Comparison of ENCODE assay signal across 21 mouse cellular contexts in genomic region chr12:52726434-52727231, GRCm38 (mm10). TPM values are rescaled to one million over a fixed set of nuclear protein-coding genes. Genes with fewer than 3 reads are reported as not detected.
DNase-seq lines count a peak whose midpoint lies in the region; ATAC-seq and TF ChIP-seq lines count a peak whose summit lies in the region.
"Had no signal": no experiment of that assay in that cellular context is flagged by ENCODE, and none has a peak within 500 bp of the region (broad histone marks: within the 10 kb centered on the region; RNA-seq: fewer than 3 reads in every experiment).

No protein-coding gene starts in this region.

- WGBS in hindbrain, embryonic 14.5 days, result 43% methylated on average over 10 of the region's 10 CpGs
- 64% methylated on average over 10 of the region's 10 CpGs for whole genome bisulfite sequencing in hindbrain, embryonic 12.5 days
- WGBS in lung, embryonic 16.5 days, result 48% methylated on average over 10 of the region's 10 CpGs
- 62% methylated on average over 10 of the region's 10 CpGs for WGBS in lung, adult 2 months
- WGBS in hindbrain, postnatal 0 days, result 30% methylated on average over 10 of the region's 10 CpGs

- DNase-seq in hindbrain, embryonic 14.5 days (ENCODE audit: low spot score), result no peak
- no peak for DNase-seq in lung, adult 2 months
- peak; percentile 72 for DNase-seq in hindbrain, postnatal 0 days (ENCODE audit: low spot score)
- DNase-seq in retina, embryonic 14.5 days (ENCODE audit: low spot score), result peak; percentile 33
- DNase-seq in MN1 (ENCODE audit: low spot score), result no peak
- DNase-seq: adrenal gland, postnatal 14 days; gastrocnemius, adult 2 months; heart, adult 2 months; kidney, adult 9 months; liver; lung, postnatal 10 days; right cerebral cortex, adult 18-20 months; spleen, adult 18-20 months had no signal

- no peak overlapping the region for H3K9ac ChIP-seq in hindbrain, embryonic 14.5 days
- no peak overlapping the region for H3K9ac ChIP-seq in hindbrain, embryonic 12.5 days
- no peak overlapping the region for H3K9ac ChIP-seq in lung, embryonic 16.5 days (ENCODE audit: low read length)
- H3K9ac ChIP-seq in hindbrain, postnatal 0 days (replicated peaks; ENCODE audit: low read length), result no peak overlapping the region
- H3K9ac ChIP-seq: embryonic facial prominence, embryonic 12.5 days; stomach, embryonic 15.5 days had no signal

- no peaks in the 10 kb centered on the region for H3K9me3 ChIP-seq in hindbrain, embryonic 14.5 days (ENCODE audit: control insufficient read depth, low read length)
- no peaks in the 10 kb centered on the region for H3K9me3 ChIP-seq in hindbrain, embryonic 12.5 days (replicated peaks)
- H3K9me3 ChIP-seq in lung, embryonic 16.5 days (ENCODE audit: control insufficient read depth, low read length), result no peaks in the 10 kb centered on the region
- no peaks in the 10 kb centered on the region for H3K9me3 ChIP-seq in hindbrain, postnatal 0 days (ENCODE audit: low read length)
- H3K9me3 ChIP-seq: embryonic facial prominence, embryonic 12.5 days; forebrain, embryonic 10.5 days; megakaryocyte, embryonic 14.5 days; stomach, embryonic 15.5 days had no signal

- H3K4me2 ChIP-seq in hindbrain, embryonic 14.5 days (replicated peaks), result no peak overlapping the region
- no peak overlapping the region for H3K4me2 ChIP-seq in hindbrain, embryonic 12.5 days (replicated peaks)
- H3K4me2 ChIP-seq in lung, embryonic 16.5 days (ENCODE audit: low read depth, low read length), result no peak overlapping the region
- H3K4me2 ChIP-seq in hindbrain, postnatal 0 days (ENCODE audit: low read depth, low read length), result peak overlapping the region; percentile 5; the same call in 1 of the 2 replicates
- H3K4me2 ChIP-seq: embryonic facial prominence, embryonic 12.5 days; stomach, embryonic 15.5 days had no signal

- H3K4me3 ChIP-seq in hindbrain, embryonic 14.5 days (replicated peaks; ENCODE audit: low read length), result no peak overlapping the region
- no peak overlapping the region for H3K4me3 ChIP-seq in hindbrain, embryonic 12.5 days
- H3K4me3 ChIP-seq in lung, embryonic 16.5 days (ENCODE audit: low read length), result no peak overlapping the region
- no peak overlapping the region for H3K4me3 ChIP-seq in lung, adult 2 months (replicated peaks; ENCODE audit: extremely low read depth, low read depth, low read length)
- H3K4me3 ChIP-seq in hindbrain, postnatal 0 days (ENCODE audit: low read length), result no peak overlapping the region
- H3K4me3 ChIP-seq: embryonic facial prominence, embryonic 12.5 days; forebrain, embryonic 10.5 days; gastrocnemius, adult 2 months; heart, adult 2 months; megakaryocyte, embryonic 14.5 days; stomach, embryonic 15.5 days had no signal

- H3K36me3 ChIP-seq in hindbrain, embryonic 14.5 days (replicated peaks; ENCODE audit: control insufficient read depth, insufficient read depth), result 0 out of 2 replicates have a peak, but pooled peaks cover 9% of the 10 kb centered on the region
- H3K36me3 ChIP-seq in hindbrain, embryonic 12.5 days, result 0 out of 2 replicates have a peak, but pooled peaks cover 4% of the 10 kb centered on the region
- H3K36me3 ChIP-seq in lung, embryonic 16.5 days (ENCODE audit: control insufficient read depth, insufficient read depth, low read length), result no peaks in the 10 kb centered on the region
- no peaks in the 10 kb centered on the region for H3K36me3 ChIP-seq in hindbrain, postnatal 0 days (ENCODE audit: insufficient read depth, low read length)
- H3K36me3 ChIP-seq: embryonic facial prominence, embryonic 12.5 days; forebrain, embryonic 10.5 days; stomach, embryonic 15.5 days had no signal

- H3K27ac ChIP-seq in hindbrain, embryonic 14.5 days, result 0 out of 2 replicates have a peak overlapping the region, but pooled peaks have one; percentile 21
- no peak overlapping the region for H3K27ac ChIP-seq in hindbrain, embryonic 12.5 days
- H3K27ac ChIP-seq in lung, embryonic 16.5 days (ENCODE audit: low read length), result no peak overlapping the region
- peak overlapping the region; percentile 49 for H3K27ac ChIP-seq in hindbrain, postnatal 0 days
- H3K27ac ChIP-seq: embryonic facial prominence, embryonic 12.5 days; forebrain, embryonic 10.5 days; gastrocnemius, adult 2 months; heart, adult 2 months; stomach, embryonic 15.5 days had no signal

- TF ChIP-seq CTCF in lung, adult 2 months (IDR thresholded peaks at IDR 0.05; ENCODE audit: insufficient read depth, low read length), result no peak
- no peak for TF ChIP-seq CTCF in hindbrain, postnatal 0 days (IDR thresholded peaks at IDR 0.05; ENCODE audit: low read depth)

- H3K4me1 ChIP-seq in hindbrain, embryonic 14.5 days (replicated peaks; ENCODE audit: control insufficient read depth, insufficient read depth, low read length), result peaks cover 9% of the 10 kb centered on the region
- peaks cover 7% of the 10 kb centered on the region for H3K4me1 ChIP-seq in hindbrain, embryonic 12.5 days
- H3K4me1 ChIP-seq in lung, embryonic 16.5 days (replicated peaks; ENCODE audit: control insufficient read depth, insufficient read depth, low read length), result no peaks in the 10 kb centered on the region
- H3K4me1 ChIP-seq in lung, adult 2 months (ENCODE audit: control insufficient read depth, insufficient read depth, low read length), result no peaks in the 10 kb centered on the region
- H3K4me1 ChIP-seq in hindbrain, postnatal 0 days (ENCODE audit: insufficient read depth, low read length), result peaks cover 4% of the 10 kb centered on the region; the same call in 1 of the 2 replicates
- H3K4me1 ChIP-seq: embryonic facial prominence, embryonic 12.5 days; megakaryocyte, embryonic 14.5 days; stomach, embryonic 15.5 days had no signal

- no peak for ATAC-seq in hindbrain, embryonic 14.5 days (ENCODE audit: low FRiP score)
- no peak for ATAC-seq in hindbrain, embryonic 12.5 days (ENCODE audit: low FRiP score)
- 0 out of 2 replicates have a peak, but pooled peaks have one; percentile 28 for ATAC-seq in lung, embryonic 16.5 days (ENCODE audit: low read depth)
- ATAC-seq in hindbrain, postnatal 0 days, result peak; percentile 76
- ATAC-seq: CD4-positive, CD25-positive, alpha-beta regulatory T cell, adult 4 months had no signal

- no peaks in the 10 kb centered on the region for H3K27me3 ChIP-seq in hindbrain, embryonic 14.5 days (ENCODE audit: control insufficient read depth, insufficient read depth, low read length)
- H3K27me3 ChIP-seq in hindbrain, embryonic 12.5 days, result no peaks in the 10 kb centered on the region
- H3K27me3 ChIP-seq in lung, embryonic 16.5 days (ENCODE audit: control insufficient read depth, insufficient read depth, low read depth, low read length), result no peaks in the 10 kb centered on the region
- no peaks in the 10 kb centered on the region for H3K27me3 ChIP-seq in hindbrain, postnatal 0 days (ENCODE audit: insufficient read depth, low read length)
- H3K27me3 ChIP-seq: embryonic facial prominence, embryonic 12.5 days; megakaryocyte, embryonic 14.5 days; stomach, embryonic 15.5 days had no signal

- no peak for TF ChIP-seq POLR2A in lung, adult 2 months (IDR thresholded peaks at IDR 0.05; ENCODE audit: borderline replicate concordance, extremely low read depth, low read depth, low read length)

RNA-seq across cellular contexts. Expression of gene Akap6, which starts 27.4 kb away (rescaled TPM):
- polyA plus RNA-seq in hindbrain, embryonic 14.5 days (2014; fragmentation: Nextera tagmentation; extraction: Ambion mirVana), result 38.1 and 39.0 TPM in 2 replicates
- 33.1 and 34.2 TPM in 2 replicates for polyA plus RNA-seq in hindbrain, embryonic 12.5 days (2016; fragmentation: Nextera tagmentation; extraction: Ambion mirVana)
- polyA plus RNA-seq in lung, embryonic 16.5 days (2015; fragmentation: Nextera tagmentation; extraction: Ambion mirVana), result 0.64 and 0.67 TPM in 2 replicates
- polyA plus RNA-seq in lung, adult 2 months (2012; rRNA removed), result 0.50 and 0.96 TPM in 2 replicates
- 77.3 and 87.2 TPM in 2 replicates for total RNA-seq in hindbrain, postnatal 0 days (2014; rRNA removed)
- polyA plus RNA-seq in hindbrain, postnatal 0 days (2015; fragmentation: Nextera tagmentation; extraction: Ambion mirVana), result 19.9 and 21.3 TPM in 2 replicates
- total RNA-seq: MEL had no signal

Comparison
In these comparisons a context has a peak if more than half of its experiments do, and no peak if none do; other contexts are left out.
1. ATAC-seq: peak in lung, embryonic 16.5 days (single experiment) and hindbrain, postnatal 0 days (single experiment); none in hindbrain, embryonic 14.5 days (single experiment) and hindbrain, embryonic 12.5 days (single experiment).
2. DNase-seq: peak in hindbrain, postnatal 0 days (single experiment) and retina, embryonic 14.5 days (single experiment); none in hindbrain, embryonic 14.5 days (single experiment), lung, adult 2 months (single experiment) and MN1 (single experiment).
3. H3K27ac ChIP-seq: peak in hindbrain, embryonic 14.5 days (single experiment) and hindbrain, postnatal 0 days (single experiment); none in hindbrain, embryonic 12.5 days (single experiment) and lung, embryonic 16.5 days (single experiment).
4. RNA of gene Akap6, which starts 27.4 kb away (polyA plus RNA-seq): 38.1 to 39.0 TPM in hindbrain, embryonic 14.5 days, 33.1 to 34.2 TPM in hindbrain, embryonic 12.5 days and 19.9 to 21.3 TPM in hindbrain, postnatal 0 days; 0.50 to 0.96 TPM in lung, adult 2 months and 0.64 to 0.67 TPM in lung, embryonic 16.5 days; every median in the first group is over 10 times any median in the second.